Mouse (Mus musculus): ENCODE data around the gene Ugt2b37. TPM values are rescaled to one million over a fixed set of nuclear protein-coding genes. Genes with fewer than 3 reads are reported as not detected.
"Not testable (repeated sequence)": the region's sequence is repeated elsewhere in the genome, so short reads cannot be mapped to it uniquely, and the experiment has no call there.

Ugt2b37 gene
- not detected in 2 replicates for total RNA-seq (2017)

DNA sequence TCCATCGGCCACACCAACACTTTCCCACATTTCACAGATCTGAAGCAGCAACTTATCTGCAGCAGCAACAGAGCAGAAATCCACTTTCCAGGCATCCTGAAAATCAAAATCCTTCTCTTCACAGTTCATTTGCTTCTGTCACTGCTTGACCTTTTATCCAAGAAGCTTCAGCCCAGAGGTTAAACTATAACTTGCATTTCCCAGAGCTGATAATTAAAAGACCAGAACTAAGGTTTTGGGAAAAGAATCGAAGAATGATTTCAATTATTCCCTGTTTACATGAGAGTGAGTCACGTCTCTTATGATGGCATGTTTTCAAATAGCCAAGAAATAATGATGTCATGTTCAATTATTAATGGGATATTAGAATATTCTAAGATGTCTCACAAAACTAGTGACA is at the start of gene Ugt2b37:
Gene Ugt2b37, minus strand, starts transcription at position 129 of the 400 bp plus-strand sequence.
- ATAC-seq (replicated peaks; ENCODE audit: low read depth, poor library complexity, severe bottlenecking) = not testable (repeated sequence)

DNA sequence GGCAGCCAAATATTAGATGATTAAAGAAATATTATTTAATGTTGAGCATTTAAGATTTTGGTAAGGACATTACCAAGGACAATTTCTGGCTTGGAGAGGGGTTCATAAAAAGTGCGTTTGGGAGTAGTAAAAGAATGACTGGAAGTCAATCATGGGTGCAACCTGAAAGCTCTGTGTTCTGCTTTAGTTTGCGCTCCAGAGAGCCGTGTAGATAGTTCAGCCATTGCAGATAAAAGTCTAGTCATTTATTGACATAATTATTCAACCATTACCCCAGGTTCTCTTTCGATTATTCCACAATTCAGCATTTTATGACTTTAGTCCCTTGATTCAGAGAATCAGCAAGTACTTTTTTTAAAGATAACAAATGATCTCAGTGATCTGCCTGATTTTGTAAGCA is 31.6 kb upstream of the Ugt2b37 start:
- not testable (repeated sequence) for ATAC-seq (replicated peaks; ENCODE audit: low read depth, poor library complexity, severe bottlenecking)

DNA sequence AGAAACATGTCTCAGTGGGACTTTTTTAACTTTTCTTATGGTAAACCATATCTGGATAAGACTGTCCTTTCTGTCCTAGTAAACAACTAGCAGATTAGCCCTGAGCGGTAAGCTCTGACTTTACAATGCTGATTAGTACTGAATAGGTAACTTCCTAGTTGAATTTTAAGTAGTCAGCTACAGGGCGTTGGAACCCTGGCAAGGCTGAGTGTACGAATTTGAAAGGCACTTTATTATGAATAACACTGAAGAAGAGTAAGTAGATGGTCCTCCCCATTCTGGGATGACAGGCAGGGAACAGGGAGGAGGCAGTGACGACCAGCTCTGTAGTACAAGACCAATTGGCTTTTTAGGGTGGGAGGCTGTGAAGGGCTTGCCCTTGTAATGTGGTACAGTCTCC is 21.4 kb upstream of the Ugt2b37 start:
- ATAC-seq (replicated peaks; ENCODE audit: low read depth, poor library complexity, severe bottlenecking) = not testable (repeated sequence)

DNA sequence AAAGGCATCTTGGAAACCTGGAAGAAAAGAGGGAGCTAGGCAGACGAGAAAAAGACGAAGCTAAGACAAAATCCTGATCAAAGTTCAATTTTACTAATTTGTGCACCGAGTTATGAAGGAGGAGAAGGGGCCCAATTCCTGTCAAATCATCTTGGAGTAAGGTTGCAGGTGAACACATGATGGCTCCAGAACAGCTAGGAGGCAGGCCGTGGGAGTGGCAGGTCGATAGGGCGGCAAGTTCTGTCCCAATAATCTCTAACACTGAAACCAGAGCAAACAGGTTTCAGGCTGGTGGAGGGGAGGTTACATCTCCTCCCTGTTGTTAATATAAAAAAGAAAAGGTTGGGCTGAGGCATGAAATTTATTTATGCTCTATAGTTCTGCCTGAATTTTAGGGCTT is 21.0 kb upstream of the Ugt2b37 start:
- no peak for ATAC-seq (replicated peaks; ENCODE audit: low read depth, poor library complexity, severe bottlenecking)

DNA sequence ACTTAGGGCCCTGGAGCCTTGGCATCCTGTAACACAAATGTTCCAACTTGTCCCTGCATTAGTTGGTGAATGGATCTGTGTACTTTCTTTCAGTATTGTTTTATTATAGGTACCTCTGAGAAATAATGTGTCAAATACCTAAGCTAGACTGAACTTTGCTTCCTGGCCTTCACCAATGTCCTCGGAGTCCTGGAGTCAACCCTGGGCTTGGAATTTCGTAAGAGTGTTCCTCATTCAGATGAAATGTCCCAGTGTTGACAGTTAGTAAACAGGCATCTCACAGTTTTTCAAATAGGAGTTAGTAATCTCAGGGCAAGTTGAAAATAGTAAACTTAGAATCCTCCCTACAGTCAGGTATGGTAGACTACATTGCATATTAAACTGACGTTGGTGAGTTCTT is 1.2 kb upstream of the Ugt2b37 start:
- ATAC-seq (replicated peaks; ENCODE audit: low read depth, poor library complexity, severe bottlenecking) = no peak

DNA sequence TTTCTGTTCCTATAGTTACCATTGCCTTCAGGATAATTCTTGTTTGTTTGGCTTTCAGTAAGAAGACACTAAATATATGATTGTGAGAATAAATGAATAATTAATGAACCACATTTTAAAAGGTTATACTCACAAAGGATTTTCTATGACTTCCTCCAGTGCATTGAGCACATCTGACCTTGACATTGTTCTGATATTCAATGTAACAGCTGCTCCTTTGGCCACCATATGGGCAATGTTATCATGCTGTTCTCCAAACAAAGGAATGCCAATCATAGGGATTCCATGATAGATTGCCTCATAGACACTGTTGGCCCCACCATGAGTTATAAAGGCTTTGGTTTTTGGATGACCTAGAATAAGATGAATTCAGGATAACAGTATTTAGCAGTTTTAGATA is 12.5 kb downstream of the Ugt2b37 start:
- ATAC-seq (replicated peaks; ENCODE audit: low read depth, poor library complexity, severe bottlenecking) = not testable (repeated sequence)

DNA sequence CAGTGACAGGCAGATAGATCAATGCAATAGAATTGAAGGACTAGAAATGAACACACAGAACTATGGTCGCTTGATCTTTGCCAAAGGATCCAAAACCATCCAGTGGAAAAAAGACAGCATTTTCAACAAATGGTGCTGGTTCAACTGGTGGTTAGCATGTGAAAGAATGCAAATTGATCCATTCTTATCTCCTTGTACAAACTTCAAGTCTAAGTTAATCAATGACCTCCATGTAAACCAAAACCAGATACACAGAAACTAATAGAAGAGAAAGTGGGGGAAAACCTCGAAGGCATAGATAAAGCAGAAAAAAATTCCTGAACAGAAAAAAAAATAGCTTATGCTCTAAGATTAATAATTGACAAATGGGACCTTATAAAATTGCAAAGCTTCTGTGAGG is 58.2 kb downstream of the Ugt2b37 start:
- ATAC-seq (replicated peaks; ENCODE audit: low read depth, poor library complexity, severe bottlenecking) = not testable (repeated sequence)

Other genes starting within 250 kb of the Ugt2b37 start
- gene Ugt2b36, start 162.2 kb downstream of the Ugt2b37 start, total RNA-seq (2017) = not detected in 2 replicates
- not detected in 2 replicates for gene Ugt2b5, start 114.5 kb downstream of the Ugt2b37 start, total RNA-seq (2017)
- not detected in 2 replicates for gene Ugt2a3, start 82.4 kb upstream of the Ugt2b37 start, total RNA-seq (2017)
- not detected in 2 replicates for gene Ugt2b38, start 169.4 kb upstream of the Ugt2b37 start, total RNA-seq (2017)
- not detected in 2 replicates for gene Ugt2a2, start 227.5 kb upstream of the Ugt2b37 start, total RNA-seq (2017)
- not detected in 2 replicates for gene Gm43638, start 232.0 kb upstream of the Ugt2b37 start, total RNA-seq (2017)
- not detected in 2 replicates for gene Ugt2a1, start 236.1 kb upstream of the Ugt2b37 start, total RNA-seq (2017)

Measured in common myeloid progenitor, adult 5-6 weeks (primary cell).